Mouse (Mus musculus) CH12F3 (cell line): ENCODE measurements at regions not wholly inside any gene's neighbourhood (a gene's known extent, or its start where the extent isn't known, plus 50 kb on each side); places are given as distances from the start of the nearest gene placed in this dataset.

Experiments
- in situ Hi-C: fragments of 300-500 bp; cut with MboI; formaldehyde crosslinking; loops from 2 replicates; pipeline ENCODE4 v1.14.3; 2020; ENCODE audit warnings: low sequenced_read_pairs

DNA sequence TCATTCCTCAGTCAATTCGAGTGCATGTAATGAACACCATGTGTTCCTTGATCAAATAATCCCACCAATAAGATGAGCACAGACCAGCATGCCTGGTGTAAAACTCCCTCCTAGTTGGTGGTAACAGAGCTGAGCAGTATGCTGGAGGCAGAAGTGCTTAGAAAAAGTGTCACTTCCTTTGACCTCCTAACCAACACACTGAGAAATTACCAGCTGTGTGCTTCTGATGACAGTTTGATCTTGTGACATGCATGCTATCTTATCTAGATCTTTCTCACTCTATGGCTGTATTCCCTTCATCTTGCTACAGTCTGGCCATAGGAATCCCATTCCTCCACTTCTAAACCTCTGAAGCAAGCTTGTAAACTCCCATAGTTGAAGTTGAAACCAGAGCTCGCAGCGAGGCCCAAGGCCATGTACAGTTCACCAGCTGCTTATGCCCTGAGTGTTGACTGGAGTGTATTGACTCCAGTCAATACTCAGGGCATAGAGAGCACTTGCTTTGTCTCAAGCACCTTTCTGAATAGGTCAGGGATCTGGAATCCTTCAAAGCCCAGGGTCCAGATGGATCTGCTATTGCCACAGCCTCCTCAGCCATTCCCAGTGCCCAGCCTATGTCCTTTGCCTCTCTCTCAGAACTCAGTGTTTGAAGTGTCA, 286.5 kb upstream of the 1700056E22Rik start:
- in situ Hi-C loops: no loop called here

GRCm38 (mm10) chr1:184310185-184310815, 276.2 kb upstream of the 1700056E22Rik start:
- in situ Hi-C loops: no loop called here

- in situ Hi-C loops: no loop called here
Measured at GRCm38 (mm10) chr1:184304813-184305212, 270.7 kb upstream of the 1700056E22Rik start.

DNA sequence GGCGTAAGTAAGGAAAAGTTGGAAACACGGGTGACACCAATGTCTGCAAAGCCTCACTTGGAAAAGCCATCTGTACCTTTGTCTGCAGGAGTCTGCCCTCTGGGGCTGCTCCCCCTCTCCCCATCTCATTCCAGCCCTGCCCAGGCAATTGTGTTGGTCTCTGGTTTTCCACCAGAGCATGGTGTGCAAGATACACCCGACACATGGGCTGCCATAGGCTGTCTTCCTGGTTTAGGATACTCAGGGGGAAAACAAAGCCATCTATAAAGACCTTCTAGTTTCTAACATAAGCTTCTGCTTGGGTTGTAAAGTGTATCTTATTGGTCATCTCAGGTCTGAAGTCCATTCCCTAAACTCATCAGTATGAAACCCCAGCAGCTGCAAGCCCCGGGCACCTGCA, 270.1 kb upstream of the 1700056E22Rik start:
- in situ Hi-C loops: no loop called here

- in situ Hi-C loops: no loop called here
Measured at GRCm38 (mm10) chr1:184298701-184299100, 264.6 kb upstream of the 1700056E22Rik start.

- in situ Hi-C loops: no loop called here
Measured at GRCm38 (mm10) chr1:184297001-184297740, 263.1 kb upstream of the 1700056E22Rik start.

- in situ Hi-C loops: no loop called here
Measured at GRCm38 (mm10) chr1:184291129-184291528, 257.0 kb upstream of the 1700056E22Rik start.

GRCm38 (mm10) chr1:184289733-184290416, 255.8 kb upstream of the 1700056E22Rik start:
- in situ Hi-C loops: no loop called here

GRCm38 (mm10) chr1:184281768-184282167, 247.7 kb upstream of the 1700056E22Rik start:
- in situ Hi-C loops: no loop called here

DNA sequence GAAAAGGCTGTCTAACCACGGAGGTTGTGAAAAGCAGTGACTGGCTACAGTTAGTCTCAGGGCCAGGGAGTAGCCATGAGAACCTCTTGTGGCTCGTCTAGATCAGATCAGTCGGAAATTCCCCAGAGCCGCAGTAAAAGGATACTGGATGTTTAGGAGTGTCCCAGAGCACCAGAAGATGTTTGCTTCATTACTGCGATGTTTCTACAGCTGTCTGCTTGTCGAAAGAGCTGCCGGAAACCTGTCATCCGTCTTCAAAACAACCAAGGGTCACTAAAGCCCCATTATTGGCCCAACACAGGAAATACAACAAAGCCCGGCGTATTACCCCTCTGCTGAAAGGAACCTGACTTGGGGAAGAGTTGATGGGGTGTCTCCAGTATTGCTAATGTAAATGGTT, 245.2 kb upstream of the 1700056E22Rik start:
- in situ Hi-C loops: no loop called here

GRCm38 (mm10) chr1:184277001-184277400, 242.9 kb upstream of the 1700056E22Rik start:
- in situ Hi-C loops: no loop called here

- in situ Hi-C loops: no loop called here
Measured at GRCm38 (mm10) chr1:184275877-184276276, 241.8 kb upstream of the 1700056E22Rik start.

GRCm38 (mm10) chr1:184275396-184275795, 241.3 kb upstream of the 1700056E22Rik start:
- in situ Hi-C loops: no loop called here

DNA sequence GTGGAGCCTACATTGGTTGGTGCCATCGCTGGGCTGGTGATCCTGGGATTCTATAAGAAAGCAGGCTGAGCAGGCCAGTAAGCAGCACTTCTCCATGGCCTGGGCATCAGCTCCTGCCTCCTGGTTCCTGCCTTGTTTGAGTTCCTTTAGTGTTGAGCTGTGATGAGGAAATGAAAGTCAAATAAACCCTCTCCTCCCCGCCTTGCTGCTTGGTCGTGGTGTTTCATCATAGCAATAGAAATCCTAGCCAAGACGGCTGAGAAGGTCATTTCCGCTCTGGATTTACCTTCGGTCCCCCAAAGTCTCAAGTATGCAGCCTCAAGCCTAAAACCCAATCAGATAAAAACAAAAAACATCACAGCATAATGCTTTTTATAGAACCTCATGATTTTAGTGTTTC, 240.6 kb upstream of the 1700056E22Rik start:
- in situ Hi-C loops: no loop called here

DNA sequence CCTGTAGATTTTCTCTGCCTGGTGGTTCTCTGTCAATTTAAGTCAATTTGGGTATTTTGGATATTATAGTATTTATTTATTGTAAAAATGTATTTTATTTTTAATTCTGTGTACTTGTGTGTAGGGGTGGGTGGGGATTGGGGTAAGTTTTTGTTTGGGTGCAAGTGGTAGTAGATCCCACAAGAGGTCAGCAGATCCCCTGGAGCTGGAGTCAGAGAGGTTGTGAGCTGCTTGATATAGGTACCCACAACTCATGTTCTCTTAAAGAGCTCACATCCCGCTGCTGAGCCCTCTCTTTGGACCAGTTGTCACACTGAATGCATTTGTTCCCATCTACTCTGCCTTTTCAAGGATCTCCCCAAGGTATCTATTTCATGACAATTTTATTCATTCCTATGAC, 239.6 kb upstream of the 1700056E22Rik start:
- in situ Hi-C loops: no loop called here

DNA sequence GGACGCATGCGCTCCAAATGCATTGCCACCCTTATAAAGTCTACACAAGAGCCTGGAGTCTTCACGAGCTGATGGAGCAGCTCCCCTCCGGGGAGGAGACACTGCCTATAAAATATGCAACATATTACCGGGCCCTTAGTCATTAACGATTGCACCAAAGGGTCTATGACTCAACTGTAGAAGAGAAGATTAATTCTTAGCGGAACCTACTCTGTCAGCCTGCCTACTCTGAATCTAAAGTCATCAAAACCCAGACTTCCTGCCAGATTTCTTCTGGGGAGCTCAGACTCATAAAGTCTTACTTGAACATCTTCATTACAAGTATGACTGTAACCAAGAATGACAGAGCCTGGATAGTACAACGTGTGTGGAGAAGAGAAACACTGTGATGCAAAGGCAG, 237.2 kb upstream of the 1700056E22Rik start:
- in situ Hi-C loops: no loop called here

DNA sequence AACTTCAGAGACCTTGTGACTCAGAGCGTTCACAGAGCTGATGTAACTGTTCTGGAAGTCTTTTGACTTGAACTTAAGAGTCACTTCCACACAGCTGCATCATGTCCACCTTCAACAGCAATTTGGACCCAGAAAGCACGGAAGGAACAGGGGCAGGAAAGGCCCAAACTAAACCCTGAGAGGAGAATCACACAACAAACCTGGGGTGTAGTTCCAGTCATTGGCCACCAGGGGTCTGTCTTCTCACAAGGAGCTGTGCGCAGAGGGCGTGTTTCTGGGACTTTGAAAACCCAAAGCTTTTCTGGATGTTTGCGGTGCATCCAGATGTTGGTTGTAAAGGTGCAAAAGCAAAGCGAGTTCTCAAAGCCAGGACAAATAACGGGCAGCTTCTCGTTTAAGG, 231.9 kb upstream of the 1700056E22Rik start:
- in situ Hi-C loops: no loop called here

DNA sequence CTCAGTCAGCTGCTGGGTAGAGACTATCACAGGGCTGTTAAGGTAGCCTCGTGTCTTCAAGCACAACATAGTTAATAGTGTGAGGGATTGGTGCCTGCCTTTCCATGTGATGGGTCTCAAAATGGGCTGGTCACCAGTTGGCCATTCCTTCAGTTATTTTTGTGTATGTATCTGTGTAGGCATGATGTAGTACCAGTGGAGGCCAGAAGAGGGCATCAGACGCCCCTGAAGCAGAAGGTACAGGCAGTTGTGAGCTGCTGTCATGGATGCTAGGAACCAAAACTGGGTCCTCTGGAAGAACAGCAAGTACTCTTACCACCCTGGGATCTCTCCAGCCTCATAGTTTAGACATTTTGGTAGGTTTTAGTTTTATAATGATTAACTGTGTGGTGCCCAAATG, 228.9 kb upstream of the 1700056E22Rik start:
- in situ Hi-C loops: no loop called here

DNA sequence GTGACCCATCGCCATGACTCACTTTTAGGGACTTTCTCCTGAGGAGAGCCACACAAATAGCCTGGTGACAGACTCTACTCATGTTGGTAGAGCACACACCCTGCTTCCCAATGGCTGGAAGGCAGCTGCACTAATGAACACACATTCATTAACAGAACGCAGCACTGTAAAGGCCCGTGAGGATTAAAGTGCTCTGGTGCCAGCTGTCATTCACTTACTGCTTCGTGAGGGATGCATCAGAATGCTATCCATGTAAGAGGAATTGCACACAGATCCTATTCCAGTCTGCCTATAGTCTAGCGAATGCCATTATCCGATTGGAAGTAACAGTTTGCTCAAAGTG, 227.3 kb upstream of the 1700056E22Rik start:
- in situ Hi-C loops: no loop called here

GRCm38 (mm10) chr1:184260722-184261384, 226.8 kb upstream of the 1700056E22Rik start:
- in situ Hi-C loops: no loop called here

DNA sequence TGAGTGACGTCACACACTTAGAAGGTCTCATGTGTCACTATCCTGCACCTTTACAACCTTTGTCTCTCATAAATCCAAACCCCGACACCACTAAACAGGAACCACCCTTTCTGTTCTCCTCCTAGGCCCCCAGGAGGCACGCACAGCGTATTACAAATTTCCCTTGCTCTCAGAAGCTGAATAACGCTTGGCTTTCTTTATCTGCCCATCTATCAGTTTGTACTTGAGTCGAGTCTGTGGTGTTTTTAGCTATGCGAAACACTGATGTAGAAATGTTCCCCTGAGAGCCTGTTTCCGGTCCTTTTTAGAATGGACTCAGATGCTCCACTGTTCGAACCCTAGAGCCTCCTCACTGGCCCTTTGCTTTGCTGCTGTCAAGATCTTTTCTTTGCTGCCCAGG, 225.8 kb upstream of the 1700056E22Rik start:
- in situ Hi-C loops: no loop called here
